Mouse (Mus musculus) kidney, adult 9 months (tissue): ENCODE measurements around the gene Higd2a.

Experiments used
- DNase-seq: peaks from one replicate; pipeline ENCODE4 v3.0.0; 2022

Higd2a gene

GRCm38 (mm10) chr13:54621960-54622521 lies 32.0 kb downstream of the Higd2a start:
- DNase-seq = no peak

DNA sequence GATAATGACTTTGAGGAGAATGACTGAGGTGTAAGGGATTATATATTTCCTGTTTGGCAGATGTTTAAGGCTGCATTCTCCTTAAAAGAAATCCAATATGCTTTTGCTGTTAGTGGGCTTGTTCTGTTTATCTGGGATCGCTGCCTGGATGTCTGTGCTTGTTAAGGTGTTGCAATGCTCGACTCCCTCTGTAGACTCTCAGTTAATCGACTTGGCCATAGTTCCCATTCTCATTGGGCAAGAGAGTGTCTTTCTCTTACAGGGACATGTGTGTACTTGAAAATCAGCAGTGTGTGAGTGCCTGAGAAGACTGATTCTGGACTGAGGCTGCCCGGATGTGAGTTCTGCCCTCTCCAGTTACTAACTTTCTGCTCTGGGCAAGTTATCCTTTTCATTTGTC lies 39.1 kb downstream of the Higd2a start:
- DNase-seq = no peak

GRCm38 (mm10) chr13:54632731-54633277 lies 42.8 kb downstream of the Higd2a start:
- peak; percentile 74 for DNase-seq

DNA sequence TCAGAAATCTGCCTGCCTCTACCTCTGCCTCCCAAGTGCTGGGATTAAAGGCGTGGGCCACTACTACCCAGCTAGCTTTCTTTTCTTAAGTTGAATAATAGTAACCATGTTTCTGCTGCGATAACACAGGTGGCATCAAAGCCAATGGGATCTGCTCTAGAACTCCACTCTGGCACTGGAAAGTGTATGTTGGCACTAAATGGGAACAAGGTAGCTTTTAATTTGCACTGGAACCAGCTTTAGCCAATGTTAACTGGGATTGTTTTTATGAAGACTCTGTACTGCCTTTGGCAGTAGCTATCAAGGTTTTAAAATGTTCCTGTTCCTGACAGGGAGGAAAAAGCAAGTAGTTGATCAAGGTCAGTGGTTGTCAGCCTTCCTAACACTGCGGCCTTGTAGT lies 45.0 kb downstream of the Higd2a start:
- DNase-seq = peak; percentile 24
